Mouse (Mus musculus): Measurements from ENCODE around the gene Rab11fip3. TPM values are rescaled to one million over a fixed set of nuclear protein-coding genes. Genes with fewer than 3 reads are reported as not detected.

The Rab11fip3 gene
- polyA plus RNA-seq, 1 experiment, result 98.1 TPM

- no peak for DNase-seq (ENCODE audit: extremely low spot score in 1 of 2, low spot score in 1 of 2)
Observed at GRCm38 (mm10) chr17:25961566-25961965, 107.8 kb downstream of the Rab11fip3 start.

DNA sequence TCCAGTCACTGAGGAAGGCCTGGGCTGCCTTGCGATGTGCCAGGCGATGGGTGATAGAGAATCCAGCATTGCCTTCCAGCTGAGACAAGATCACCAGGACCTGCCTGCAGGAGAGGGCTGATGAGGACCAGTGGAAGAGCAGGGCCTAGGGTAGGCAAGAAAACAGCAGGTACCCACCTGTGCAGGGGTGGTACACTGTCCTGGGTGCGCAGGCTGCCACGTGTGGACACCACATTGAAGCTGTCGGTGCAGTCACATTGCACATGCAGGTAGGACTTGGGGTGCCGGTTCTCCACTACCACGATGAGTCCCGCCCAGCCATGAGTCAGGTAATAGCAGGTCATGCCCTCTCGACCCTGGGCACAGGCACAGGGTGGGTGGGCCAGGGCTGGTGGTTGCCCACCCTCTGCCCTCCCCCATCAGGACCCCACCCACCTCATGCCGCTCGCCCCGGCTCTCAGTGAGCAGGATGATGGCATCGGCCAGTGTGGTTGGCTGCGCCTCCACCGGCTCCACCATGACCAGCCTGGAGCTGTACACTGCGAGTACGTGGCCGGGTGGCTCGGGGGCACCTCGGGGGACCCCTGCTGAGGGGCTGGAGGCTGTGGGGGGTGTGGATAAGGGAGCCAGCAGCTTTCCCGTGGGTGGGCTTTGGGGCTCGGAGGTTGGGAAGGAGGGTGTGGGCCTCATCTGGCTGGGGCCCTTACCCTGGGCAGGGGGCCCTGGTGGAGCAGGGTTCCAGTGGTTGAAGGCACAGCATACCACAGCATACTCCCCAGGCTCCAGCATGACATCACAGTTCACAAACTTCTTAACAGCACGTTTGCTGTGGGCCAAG, 109.5 kb downstream of the Rab11fip3 start:
- no peak for DNase-seq (ENCODE audit: extremely low spot score in 1 of 2, low spot score in 1 of 2)

GRCm38 (mm10) chr17:25958771-25959494, 110.4 kb downstream of the Rab11fip3 start:
- no peak for DNase-seq (ENCODE audit: extremely low spot score in 1 of 2, low spot score in 1 of 2)

DNA sequence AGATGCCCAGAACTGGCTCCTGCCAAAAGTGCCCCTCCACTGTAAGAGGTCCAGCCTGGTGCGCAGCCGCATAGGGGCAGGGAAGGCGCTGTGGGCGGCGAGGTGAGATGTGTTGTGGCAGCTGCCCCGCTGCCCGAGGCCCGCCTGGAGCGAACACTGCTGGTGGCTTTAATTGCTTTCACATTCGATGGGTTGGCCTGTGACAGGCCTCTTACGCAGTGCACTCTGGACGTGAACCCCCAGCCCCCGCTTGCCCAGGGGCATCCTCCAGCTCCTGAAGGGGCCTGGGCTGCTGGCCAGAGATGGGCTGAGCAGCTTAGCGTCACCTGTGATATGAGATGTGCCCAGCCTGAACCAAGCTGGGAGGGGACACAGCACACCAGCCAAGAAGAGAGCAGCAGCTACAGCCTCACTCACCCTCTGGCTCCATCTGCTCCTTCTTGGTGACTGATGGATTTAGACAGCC, 111.7 kb downstream of the Rab11fip3 start:
- DNase-seq (ENCODE audit: extremely low spot score in 1 of 2, low spot score in 1 of 2), result no peak

GRCm38 (mm10) chr17:25956631-25957030, 112.7 kb downstream of the Rab11fip3 start:
- no peak for DNase-seq (ENCODE audit: extremely low spot score in 1 of 2, low spot score in 1 of 2)

- DNase-seq (ENCODE audit: extremely low spot score in 1 of 2, low spot score in 1 of 2), result no peak
Observed at GRCm38 (mm10) chr17:25956201-25956600, 113.2 kb downstream of the Rab11fip3 start.

DNA sequence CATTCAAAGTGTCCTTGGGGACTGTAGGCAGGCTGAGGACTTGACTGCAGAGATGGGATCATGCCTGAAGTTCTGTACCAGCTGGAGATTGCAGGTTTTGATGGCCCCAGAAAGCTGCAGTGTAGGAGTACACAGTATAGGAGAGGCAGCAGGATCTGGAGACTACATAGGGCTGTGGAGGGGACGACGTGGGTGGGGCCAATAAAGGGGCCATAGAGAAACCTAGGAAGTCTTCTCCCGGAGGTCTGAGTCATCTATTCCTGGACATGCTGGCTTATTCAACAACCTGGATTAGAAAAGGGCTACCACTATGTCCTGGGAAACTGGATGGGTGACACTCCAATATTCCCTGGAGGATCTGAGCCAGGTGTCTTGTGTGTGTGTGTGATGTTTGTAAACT, 113.6 kb downstream of the Rab11fip3 start:
- DNase-seq (ENCODE audit: extremely low spot score in 1 of 2, low spot score in 1 of 2), result no peak

GRCm38 (mm10) chr17:25954671-25955070, 114.7 kb downstream of the Rab11fip3 start:
- DNase-seq (ENCODE audit: extremely low spot score in 1 of 2, low spot score in 1 of 2), result no peak

GRCm38 (mm10) chr17:25953161-25953560, 116.2 kb downstream of the Rab11fip3 start:
- no peak for DNase-seq (ENCODE audit: extremely low spot score in 1 of 2, low spot score in 1 of 2)

GRCm38 (mm10) chr17:25951803-25952623, 117.3 kb downstream of the Rab11fip3 start, which contains the start of gene A930017K11Rik:
TSS of gene A930017K11Rik (minus strand) at chr17:25952565.
- DNase-seq (ENCODE audit: extremely low spot score in 1 of 2, low spot score in 1 of 2), result no peak

DNA sequence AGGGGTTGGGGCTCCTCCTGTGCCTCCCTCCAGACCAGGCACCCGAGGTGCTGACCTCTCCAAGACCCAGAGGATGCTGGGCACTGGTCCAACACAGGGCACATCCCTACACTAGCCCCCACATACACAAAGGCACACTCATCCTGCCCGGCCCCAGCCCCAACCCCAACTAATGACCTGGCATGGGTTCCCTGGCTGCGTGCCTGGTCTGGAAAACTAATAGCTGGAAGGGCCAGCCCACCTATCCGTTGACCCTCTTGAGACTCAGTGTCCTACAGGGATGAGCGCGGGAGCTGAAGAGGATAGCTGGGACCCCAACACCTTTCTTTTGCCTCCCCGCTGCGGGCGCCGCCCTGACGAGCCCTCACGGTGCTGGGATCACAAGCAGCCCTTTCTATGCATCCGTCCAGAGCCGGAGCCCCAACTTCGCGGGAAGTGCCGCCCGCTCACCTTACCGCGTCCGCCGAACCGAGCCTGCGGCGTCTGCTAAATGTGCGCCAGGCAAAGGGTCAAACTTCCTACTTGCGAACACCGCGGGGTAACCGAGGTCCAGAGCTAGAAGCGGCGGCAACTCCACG, 118.0 kb downstream of the Rab11fip3 start:
- DNase-seq (ENCODE audit: extremely low spot score in 1 of 2, low spot score in 1 of 2), result no peak

DNA sequence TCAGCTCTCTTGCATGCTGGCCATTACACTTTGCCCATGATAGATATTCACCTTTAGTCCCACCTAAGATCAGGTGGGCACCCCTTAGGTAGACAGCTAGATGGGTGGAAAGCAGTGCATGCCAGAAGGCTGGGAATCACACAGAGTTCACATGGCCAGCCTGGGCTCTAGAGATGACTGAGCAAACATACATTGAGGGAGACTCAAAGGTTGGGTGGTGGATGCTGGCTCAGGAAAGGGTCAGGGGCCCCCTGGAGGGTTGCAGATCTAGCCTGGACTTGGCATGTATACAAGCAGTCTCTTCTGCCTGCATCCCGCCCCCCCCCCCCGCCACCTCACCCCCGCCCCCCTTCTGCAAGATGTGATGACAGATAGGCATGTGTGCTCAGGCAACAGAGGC, 118.6 kb downstream of the Rab11fip3 start:
- DNase-seq (ENCODE audit: extremely low spot score in 1 of 2, low spot score in 1 of 2), result no peak

DNA sequence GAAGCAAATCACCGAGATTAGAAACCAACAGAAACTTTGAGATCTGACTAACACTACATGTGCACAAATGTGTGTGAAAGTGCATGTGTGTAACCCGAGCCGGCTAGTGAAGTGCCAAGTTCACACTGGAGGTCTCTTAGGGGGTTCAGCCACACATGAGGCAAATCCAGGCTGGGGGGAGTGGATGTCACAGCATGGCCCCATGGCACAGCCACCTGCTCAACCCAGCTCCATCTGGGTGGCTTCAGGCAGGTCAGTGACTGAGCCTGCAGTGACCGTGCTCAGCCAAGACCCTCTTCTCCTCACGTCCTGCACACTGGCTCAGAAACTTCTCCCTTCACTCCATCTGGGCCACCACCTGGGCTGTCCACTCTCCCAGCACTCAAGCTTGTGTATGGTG, 119.4 kb downstream of the Rab11fip3 start:
- DNase-seq (ENCODE audit: extremely low spot score in 1 of 2, low spot score in 1 of 2), result no peak

GRCm38 (mm10) chr17:25948051-25948450, 121.3 kb downstream of the Rab11fip3 start:
- no peak for DNase-seq (ENCODE audit: extremely low spot score in 1 of 2, low spot score in 1 of 2)

DNA sequence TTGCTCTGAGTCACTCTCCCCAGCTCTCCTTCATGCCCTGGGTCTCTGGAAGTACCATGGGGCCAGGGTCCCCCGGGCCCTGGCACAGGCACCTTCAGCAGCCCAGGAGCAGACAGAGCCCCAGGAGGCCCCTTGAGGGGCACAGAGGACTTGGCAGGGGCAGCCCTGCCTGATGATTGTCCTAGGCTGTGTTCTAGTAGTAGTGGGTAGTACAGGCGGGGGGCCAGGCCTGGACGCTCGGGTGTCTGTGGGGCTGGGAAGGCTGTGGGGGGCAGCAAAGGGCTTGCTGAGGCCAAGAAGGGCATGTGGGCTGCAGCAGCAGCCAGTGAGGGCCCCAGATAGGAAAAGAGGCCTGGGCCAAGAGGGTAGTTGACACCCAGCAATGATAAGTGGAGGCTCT, 121.8 kb downstream of the Rab11fip3 start:
- DNase-seq (ENCODE audit: extremely low spot score in 1 of 2, low spot score in 1 of 2), result no peak

DNA sequence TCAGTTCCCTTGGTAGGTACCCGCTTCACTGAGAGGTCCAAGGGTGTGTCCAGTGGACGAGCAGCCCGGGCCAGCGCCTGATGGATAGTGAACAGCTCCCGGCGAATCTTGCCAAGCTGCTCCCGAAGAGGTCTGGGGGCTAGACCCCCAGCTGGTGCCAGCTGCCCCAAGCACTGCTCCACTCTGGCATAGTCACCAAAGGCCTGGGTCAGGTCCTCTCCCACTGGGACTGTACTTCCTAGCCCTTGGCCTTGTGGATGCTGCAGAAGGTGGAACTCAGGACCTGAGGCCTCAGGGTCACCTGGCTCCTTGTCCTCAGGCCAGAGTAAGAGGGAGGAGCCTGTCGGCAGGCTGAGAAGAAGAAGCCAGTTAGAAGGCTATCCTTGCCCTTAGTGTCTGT, 122.5 kb downstream of the Rab11fip3 start:
- DNase-seq (ENCODE audit: extremely low spot score in 1 of 2, low spot score in 1 of 2), result no peak

DNA sequence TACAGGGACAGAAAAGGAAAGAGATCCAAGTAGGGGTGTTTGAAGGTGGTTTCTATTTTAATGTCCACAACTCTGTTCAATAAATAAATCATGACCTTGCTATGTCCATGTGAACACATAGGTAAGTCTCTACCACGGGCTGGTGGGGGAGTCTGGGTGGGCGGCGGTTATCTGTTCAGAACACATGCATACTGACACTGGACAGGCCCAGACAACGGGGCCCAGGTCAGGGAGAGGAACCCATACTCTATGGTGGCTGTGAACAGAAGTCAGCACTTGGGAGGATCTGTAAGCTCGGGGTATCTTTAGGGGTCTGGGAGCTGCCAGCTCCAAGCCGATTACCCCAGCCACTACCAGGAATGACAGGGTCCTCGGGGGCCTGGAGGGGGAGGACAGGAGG, 123.0 kb downstream of the Rab11fip3 start:
- no peak for DNase-seq (ENCODE audit: extremely low spot score in 1 of 2, low spot score in 1 of 2)

DNA sequence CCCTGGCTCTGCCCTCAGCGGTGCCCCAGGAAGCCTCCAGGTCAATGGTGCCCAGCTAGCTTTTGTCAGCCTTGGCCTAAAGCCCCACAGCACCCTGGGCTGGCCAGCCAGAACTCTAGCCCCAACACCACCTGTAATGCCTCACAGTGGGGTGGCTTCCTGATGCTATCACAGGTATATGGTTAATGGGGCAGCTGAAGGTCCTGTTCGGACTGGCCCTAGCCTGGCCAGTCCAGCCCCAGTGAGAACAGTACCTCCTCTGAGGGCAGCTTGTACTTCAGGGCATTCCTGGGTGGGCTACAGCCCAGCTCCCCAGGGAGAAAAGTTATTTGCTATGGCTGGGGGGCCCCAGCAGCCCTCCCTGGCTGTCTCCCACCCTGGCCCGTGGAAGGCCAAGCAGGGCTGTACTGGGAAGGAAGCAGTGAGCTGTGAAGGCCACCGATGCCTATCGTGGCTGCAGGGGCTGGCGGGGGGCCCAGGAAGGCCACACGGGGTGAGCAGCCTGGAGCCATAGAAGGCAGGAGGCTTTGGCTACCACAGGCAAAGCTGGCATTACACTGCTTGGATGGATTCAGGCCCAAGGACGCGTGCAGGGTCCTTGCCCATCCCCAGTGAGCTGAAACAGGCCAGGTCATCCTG, 123.7 kb downstream of the Rab11fip3 start:
- DNase-seq (ENCODE audit: extremely low spot score in 1 of 2, low spot score in 1 of 2), result no peak

- no peak for DNase-seq (ENCODE audit: extremely low spot score in 1 of 2, low spot score in 1 of 2)
Observed at GRCm38 (mm10) chr17:25944366-25945163, 124.8 kb downstream of the Rab11fip3 start, which contains the start of the genes Pigq and Nhlrc4. TSS of gene Pigq (minus strand) at chr17:25944936. TSS of gene Nhlrc4 (minus strand) at chr17:25944961.

All from frontal cortex, adult 2 months (tissue).